Mouse (Mus musculus): ENCODE results near the gene R3hdml. TPM values are rescaled to one million over a fixed set of nuclear protein-coding genes. Genes with fewer than 3 reads are reported as not detected.

Gene R3hdml
- polyA plus RNA-seq, 1 experiment = not detected

DNA sequence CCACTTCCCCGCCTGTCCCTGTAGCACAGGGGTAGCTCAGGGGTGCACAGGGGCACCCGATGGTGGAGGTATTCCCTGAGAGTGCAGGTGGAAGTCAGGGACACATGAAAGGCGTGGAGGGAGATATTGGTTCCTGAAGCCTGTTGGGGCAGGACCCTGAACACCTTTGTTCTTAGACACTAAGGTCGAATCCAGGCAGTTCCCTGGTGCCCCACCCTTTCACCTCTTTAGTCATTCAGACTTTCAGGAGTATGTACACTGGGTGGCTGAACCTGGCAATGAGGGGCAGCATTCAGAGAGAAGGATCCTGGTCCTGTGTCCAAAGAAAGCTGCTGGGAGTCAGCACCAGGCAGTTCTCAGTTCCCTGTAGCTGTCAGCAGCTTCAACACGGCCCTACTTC is 29.7 kb upstream of the R3hdml start:
- no peak for TF ChIP-seq POLR2A (IDR thresholded peaks at IDR 0.05; ENCODE audit: borderline replicate concordance, extremely low read depth, insufficient read depth, insufficient read length, poor library complexity, severe bottlenecking)

DNA sequence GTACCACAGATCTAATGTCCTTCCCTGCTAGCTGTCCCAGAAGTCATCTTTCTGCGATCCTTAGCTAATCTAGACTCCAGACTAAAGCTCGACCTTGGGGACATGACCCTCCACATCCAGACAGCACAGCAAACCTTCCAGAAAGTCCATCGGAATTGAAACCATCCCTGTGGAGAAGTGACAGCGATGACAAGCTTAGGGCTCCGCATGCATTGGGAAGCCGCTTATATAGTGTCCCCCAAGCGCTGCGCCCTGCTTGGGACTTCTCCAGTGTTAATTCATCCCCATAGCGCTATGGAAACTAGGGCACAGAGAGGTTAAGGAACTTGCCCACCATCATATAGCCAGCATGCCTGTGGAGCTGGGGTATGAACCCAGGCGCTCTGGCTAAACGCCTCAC is 29.3 kb upstream of the R3hdml start:
- TF ChIP-seq CTCF (IDR thresholded peaks at IDR 0.05; ENCODE audit: borderline replicate concordance, extremely low read depth, insufficient read depth, insufficient read length) (no peak), POLR2A (IDR thresholded peaks at IDR 0.05; ENCODE audit: borderline replicate concordance, extremely low read depth, insufficient read depth, insufficient read length, poor library complexity, severe bottlenecking) (no peak)
- no peak for DNase-seq (ENCODE audit: low read depth)

More for the DNA sequence above, 29.7 kb upstream of the R3hdml start:
- no peak for DNase-seq (ENCODE audit: low read depth)

DNA sequence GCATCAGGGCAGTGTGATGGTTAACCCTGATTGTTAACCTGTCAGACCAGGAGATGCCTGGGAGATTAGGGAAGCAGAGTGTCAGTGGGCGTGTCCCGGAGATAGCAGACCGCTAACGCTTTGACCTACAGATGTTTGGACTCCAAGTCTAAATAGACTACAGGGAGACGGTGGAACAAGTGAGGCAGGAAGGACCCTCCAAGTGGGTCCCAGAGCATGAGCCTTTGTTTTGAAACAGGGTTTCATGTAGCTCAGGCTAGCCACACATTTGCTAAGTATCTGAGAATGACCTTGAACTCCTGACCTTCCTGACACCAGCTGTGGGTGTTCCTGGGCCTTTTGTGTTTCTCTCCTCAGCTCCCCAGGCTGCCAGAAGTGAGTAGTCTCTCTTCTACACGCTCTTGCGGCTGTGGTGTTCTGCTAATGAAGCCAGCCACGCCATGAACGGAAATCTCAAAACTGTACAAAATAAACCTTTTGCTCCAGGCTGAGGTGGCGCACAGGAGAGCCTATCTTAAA is 28.8 kb upstream of the R3hdml start:
- no peak for DNase-seq (ENCODE audit: low read depth)
- TF ChIP-seq POLR2A (IDR thresholded peaks at IDR 0.05; ENCODE audit: borderline replicate concordance, extremely low read depth, insufficient read depth, insufficient read length, poor library complexity, severe bottlenecking) (no peak), CTCF (IDR thresholded peaks at IDR 0.05; ENCODE audit: borderline replicate concordance, extremely low read depth, insufficient read depth, insufficient read length) (no peak)

DNA sequence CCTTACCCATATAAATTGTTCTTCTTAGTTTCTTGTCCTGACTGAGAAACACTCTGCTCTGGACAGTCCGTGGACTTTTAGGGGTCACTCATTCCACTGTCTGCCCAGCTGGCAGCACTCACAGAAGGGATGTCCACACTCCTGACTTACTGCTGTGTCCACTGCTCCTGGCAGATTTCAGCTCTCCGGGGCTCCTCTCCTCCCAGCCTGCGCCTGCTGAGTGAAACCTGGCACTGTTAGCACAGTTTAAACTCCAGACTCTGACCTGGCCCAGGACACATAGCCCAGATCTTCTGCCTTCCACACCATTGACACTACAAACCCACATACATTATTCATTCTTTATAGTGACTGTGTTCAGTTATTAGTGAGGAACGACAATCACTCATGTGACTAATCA is 28.1 kb upstream of the R3hdml start:
- TF ChIP-seq POLR2A (IDR thresholded peaks at IDR 0.05; ENCODE audit: borderline replicate concordance, extremely low read depth, insufficient read depth, insufficient read length, poor library complexity, severe bottlenecking) (no peak), CTCF (IDR thresholded peaks at IDR 0.05; ENCODE audit: borderline replicate concordance, extremely low read depth, insufficient read depth, insufficient read length) (no peak)
- DNase-seq (ENCODE audit: low read depth) = no peak

DNA sequence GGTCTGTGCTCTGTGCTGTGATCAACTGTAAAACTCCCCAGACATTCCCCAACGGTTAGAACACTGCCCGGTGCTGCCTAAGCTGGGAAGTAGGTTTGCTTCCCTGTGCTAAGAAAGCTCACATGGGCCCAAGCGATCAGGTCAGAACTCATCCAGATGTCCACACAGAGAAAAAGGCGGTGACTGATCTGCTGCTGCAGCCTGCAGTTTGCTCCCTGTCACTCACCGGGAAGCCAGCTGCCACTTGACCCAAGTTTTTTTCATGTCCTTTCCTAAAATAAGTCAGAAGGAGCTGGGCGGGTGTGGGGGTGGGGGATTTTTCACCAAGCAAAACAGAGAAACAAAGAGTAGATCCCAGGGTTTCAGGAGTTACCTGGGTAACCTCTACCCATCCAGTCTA is 27.6 kb upstream of the R3hdml start:
- DNase-seq (ENCODE audit: low read depth) = no peak
- TF ChIP-seq CTCF (IDR thresholded peaks at IDR 0.05; ENCODE audit: borderline replicate concordance, extremely low read depth, insufficient read depth, insufficient read length) (no peak), POLR2A (IDR thresholded peaks at IDR 0.05; ENCODE audit: borderline replicate concordance, extremely low read depth, insufficient read depth, insufficient read length, poor library complexity, severe bottlenecking) (no peak)

DNA sequence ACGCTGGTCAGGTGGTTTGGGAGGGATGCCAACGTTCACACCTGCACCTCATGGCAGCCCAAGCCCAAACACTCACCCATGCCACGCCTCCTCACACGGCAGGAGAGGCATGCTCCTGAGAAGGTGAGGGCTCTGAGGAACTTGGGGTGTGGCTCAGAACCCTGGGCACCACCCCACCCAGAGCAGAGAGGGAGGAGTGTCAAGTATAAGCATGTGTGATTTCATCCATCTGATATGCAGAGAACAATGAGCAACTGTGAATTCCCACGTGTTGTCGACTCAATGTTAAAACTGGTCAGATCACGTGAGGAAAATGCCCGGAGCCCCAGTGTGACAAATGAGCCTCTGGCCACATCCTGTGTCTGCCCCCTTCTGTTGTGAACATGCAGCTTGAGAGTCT is 25.3 kb upstream of the R3hdml start:
- TF ChIP-seq CTCF (IDR thresholded peaks at IDR 0.05; ENCODE audit: borderline replicate concordance, extremely low read depth, insufficient read depth, insufficient read length) (no peak), POLR2A (IDR thresholded peaks at IDR 0.05; ENCODE audit: borderline replicate concordance, extremely low read depth, insufficient read depth, insufficient read length, poor library complexity, severe bottlenecking) (no peak)
- DNase-seq (ENCODE audit: low read depth) = no peak

DNA sequence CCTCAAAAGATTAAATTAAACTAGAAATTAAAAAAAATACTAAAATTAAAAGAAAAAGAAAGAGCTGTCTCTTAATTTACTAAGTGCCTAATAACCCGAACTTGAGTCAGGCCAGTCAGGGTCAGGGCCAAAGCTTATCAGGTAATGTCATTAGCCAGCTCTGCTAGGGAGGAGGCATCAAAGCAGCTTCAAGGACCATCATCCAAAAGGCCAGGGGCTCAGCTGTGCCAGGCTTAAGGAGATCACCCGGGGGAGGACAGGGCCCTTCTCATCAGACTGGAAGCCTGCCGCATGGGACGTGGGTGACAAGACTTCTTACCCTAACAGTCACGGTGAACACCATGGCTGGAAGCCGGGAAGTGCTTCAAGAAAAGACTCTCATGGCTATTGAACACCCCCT is 24.5 kb upstream of the R3hdml start:
- no peak for DNase-seq (ENCODE audit: low read depth)
- TF ChIP-seq CTCF (IDR thresholded peaks at IDR 0.05; ENCODE audit: borderline replicate concordance, extremely low read depth, insufficient read depth, insufficient read length) = no peak

DNA sequence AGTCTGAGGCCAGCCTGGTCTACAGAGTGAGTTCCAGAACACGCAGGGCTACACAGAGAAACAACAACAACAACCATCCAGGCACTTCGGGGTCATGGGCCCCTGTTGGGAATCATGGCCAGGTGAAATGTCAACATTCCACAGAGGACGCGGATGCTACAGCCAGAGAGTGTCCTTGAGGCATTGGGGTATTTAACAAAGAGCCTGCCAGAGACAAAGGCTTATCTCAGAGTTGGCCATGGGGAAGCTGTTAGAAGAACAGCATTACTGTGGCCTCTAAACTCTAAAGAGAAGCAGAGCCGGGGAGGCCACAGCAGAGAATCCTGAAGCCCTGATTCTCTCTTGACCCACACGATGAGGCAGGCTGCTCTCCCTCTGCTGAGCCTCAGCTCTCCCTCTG is 23.3 kb upstream of the R3hdml start:
- no peak for DNase-seq (ENCODE audit: low read depth)
- TF ChIP-seq POLR2A (IDR thresholded peaks at IDR 0.05; ENCODE audit: borderline replicate concordance, extremely low read depth, insufficient read depth, insufficient read length, poor library complexity, severe bottlenecking) = no peak
- no peak for TF ChIP-seq CTCF (IDR thresholded peaks at IDR 0.05; ENCODE audit: borderline replicate concordance, extremely low read depth, insufficient read depth, insufficient read length)

DNA sequence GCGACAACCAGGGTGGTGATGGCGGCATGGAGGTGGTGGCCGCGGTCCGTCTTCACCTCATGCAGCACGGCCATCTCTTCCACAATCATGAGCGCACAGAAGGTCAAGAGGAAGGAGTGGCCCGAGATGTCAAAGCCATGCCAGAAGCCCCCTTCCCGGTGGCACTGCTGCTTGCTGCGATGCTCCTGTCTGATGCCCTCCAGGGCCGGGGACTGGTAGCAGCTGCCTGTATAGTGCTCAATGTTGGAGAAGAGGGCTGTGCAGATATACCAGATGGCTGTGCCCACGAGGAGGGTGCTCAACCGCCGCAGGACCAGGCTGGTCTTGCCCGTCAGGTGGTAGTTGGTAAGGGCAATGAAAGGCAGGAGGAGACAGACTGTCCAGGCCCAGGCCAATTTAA is 22.4 kb upstream of the R3hdml start:
- TF ChIP-seq POLR2A (IDR thresholded peaks at IDR 0.05; ENCODE audit: borderline replicate concordance, extremely low read depth, insufficient read depth, insufficient read length, poor library complexity, severe bottlenecking) = no peak

DNA sequence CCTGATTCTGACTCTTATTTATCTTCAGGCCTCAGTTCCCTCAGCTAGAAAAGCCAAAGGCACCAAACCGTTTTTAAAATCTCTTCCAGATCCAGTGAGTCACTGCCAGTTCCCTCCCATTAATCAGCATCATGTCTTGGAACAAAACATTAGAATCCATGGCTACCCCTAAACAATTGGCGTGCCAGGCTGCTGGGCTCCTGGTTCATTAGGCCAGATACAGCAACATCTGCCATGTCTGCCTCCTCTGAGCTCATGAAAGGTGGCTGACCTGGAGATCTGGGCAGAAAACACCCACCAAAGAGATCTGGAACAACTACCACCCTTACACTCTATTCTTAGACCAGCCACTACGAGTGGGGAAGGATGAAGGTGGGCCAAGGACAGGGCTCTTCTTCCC is 21.0 kb upstream of the R3hdml start:
- DNase-seq (ENCODE audit: low read depth) = peak; percentile 20
- TF ChIP-seq CTCF (IDR thresholded peaks at IDR 0.05; ENCODE audit: borderline replicate concordance, extremely low read depth, insufficient read depth, insufficient read length) (no peak), POLR2A (IDR thresholded peaks at IDR 0.05; ENCODE audit: borderline replicate concordance, extremely low read depth, insufficient read depth, insufficient read length, poor library complexity, severe bottlenecking) (no peak)

More for the DNA sequence above, 22.4 kb upstream of the R3hdml start:
- DNase-seq (ENCODE audit: low read depth) = no peak

DNA sequence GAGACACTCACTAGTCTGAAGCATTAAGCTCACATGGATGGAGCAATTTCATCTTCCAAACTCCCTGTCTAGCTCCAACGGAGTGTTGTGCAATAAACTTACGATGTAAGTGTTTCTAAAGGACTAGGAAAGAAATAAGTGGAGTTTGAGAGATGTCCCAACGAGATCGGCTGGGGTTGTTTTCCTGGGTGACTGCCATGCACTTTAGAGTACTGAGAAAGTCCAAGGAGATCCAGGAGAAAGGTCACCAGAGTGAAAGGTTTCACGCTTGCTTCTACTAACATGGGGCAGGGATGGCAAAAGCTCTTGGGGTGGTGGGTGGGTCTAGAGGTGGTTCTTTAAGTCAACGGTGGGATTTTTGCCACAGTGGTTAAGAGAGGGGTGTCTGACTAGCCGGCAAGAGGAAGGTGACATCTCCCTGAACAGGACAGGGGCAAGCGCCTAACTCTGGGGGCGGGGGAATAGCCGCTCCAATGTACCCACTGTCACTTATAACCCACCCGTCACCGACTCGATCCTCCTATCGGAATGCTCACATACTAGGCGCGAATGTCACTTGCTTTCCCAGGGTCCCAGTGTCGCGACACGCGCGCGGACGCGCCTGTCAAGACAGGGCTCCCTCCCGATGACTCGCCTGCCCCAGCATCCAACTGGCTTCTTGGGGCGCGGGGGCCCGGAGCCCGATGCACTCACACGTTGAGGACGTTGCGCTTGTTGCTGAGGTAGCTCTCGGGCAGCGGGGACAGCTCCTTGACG is 20.2 kb upstream of the R3hdml start:
- TF ChIP-seq POLR2A (IDR thresholded peaks at IDR 0.05; ENCODE audit: borderline replicate concordance, extremely low read depth, insufficient read depth, insufficient read length, poor library complexity, severe bottlenecking) = no peak
- no peak for TF ChIP-seq CTCF (IDR thresholded peaks at IDR 0.05; ENCODE audit: borderline replicate concordance, extremely low read depth, insufficient read depth, insufficient read length)
- no peak for DNase-seq (ENCODE audit: low read depth)

DNA sequence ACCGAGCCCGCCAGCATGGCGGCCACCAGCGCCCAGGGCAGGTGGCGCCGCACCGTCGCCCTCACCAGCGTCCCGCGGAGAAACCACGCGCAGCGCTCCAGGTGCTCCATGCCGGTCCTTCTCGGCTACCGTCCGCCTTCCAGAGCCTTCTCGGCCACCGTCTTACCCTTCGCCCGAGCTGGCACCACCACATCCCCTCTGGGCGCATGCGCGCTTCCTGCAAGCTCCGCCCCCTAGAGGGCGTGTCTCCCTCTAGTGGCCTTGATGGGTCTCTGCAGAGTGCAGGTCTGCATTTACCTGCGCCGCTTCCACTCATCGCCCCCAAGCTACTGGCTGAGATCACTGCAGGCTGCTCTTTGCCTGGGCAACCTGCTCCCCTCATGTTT is 19.7 kb upstream of the R3hdml start, which contains the start of gene Fitm2:
Gene Fitm2 (minus strand): TSS at position 164 of the 386 bp plus-strand sequence.
- DNase-seq (ENCODE audit: low read depth) = peak; percentile 98
- TF ChIP-seq POLR2A (IDR thresholded peaks at IDR 0.05; ENCODE audit: borderline replicate concordance, extremely low read depth, insufficient read depth, insufficient read length, poor library complexity, severe bottlenecking) = no peak; the same call in 1 of the 2 replicates
- TF ChIP-seq CTCF (IDR thresholded peaks at IDR 0.05; ENCODE audit: borderline replicate concordance, extremely low read depth, insufficient read depth, insufficient read length) = peak; percentile 100
